Mouse (Mus musculus) MEL (cell line): ENCODE measurements around the gene Adamtsl3. TPM values are rescaled to one million over a fixed set of nuclear protein-coding genes. Genes with fewer than 3 reads are reported as not detected.

Experiments
- DNase-seq: peaks from one replicate; pipeline ENCODE4 v3.0.0; 2011; ENCODE audit warnings: low read depth, low spot score
- H3K27ac ChIP-seq: 2 replicates; pipeline ENCODE4 v1.5.1; 2012; ENCODE audit warnings: low read depth, mild to moderate bottlenecking, control low read depth, low read length, moderate library complexity; ENCODE audit not compliant: control insufficient read depth
- H3K27me3 ChIP-seq, 2 experiments: fragments of 150-350 bp in 1 of 2; sonication (generic) in 1 of 2; 2 replicates each; pipeline ENCODE4 v1.6.1; 2012; ENCODE audit warnings: low read length in 2 of 2, mild to moderate bottlenecking in 2 of 2, improper control_type of control experiment in 1 of 2, moderate library complexity in 1 of 2; ENCODE audit not compliant: insufficient read depth in 2 of 2, control insufficient read depth in 1 of 2
- H3K36me3 ChIP-seq, 2 experiments: 2 replicates each; pipeline ENCODE4 v1.6.1; 2012 to 2014; ENCODE audit warnings: low read length in 2 of 2, improper control_type of control experiment in 1 of 2, inconsistent platforms in 1 of 2, mild to moderate bottlenecking in 1 of 2; ENCODE audit not compliant: insufficient read depth in 2 of 2, control insufficient read depth in 1 of 2
- H3K4me1 ChIP-seq, 2 experiments: fragments of 150-350 bp in 1 of 2; sonication (generic) in 1 of 2; 2 replicates each; pipeline ENCODE4 v1.6.1; 2012; ENCODE audit warnings: low read length in 2 of 2, improper control_type of control experiment in 1 of 2, mild to moderate bottlenecking in 1 of 2; ENCODE audit not compliant: insufficient read depth in 2 of 2, control insufficient read depth in 1 of 2
- H3K4me3 ChIP-seq, 2 experiments: fragments of 150-350 bp in 1 of 2; sonication (generic) in 1 of 2; 2 replicates each; pipeline ENCODE4 v1.5.1; 2012; ENCODE audit warnings: low read depth in 2 of 2, low read length in 2 of 2, mild to moderate bottlenecking in 2 of 2, moderate library complexity in 2 of 2, control low read depth in 1 of 2, improper control_type of control experiment in 1 of 2; ENCODE audit not compliant: control insufficient read depth in 1 of 2, insufficient read depth in 1 of 2
- H3K79me2 ChIP-seq: 2 replicates; pipeline ENCODE4 v1.6.1; 2012; ENCODE audit warnings: mild to moderate bottlenecking, low read length, moderate library complexity; ENCODE audit not compliant: control insufficient read depth, poor library complexity, insufficient read depth
- H3K9ac ChIP-seq: 2 replicates; pipeline ENCODE4 v1.6.1; 2012; ENCODE audit warnings: low read depth, mild to moderate bottlenecking, control low read depth, low read length, moderate library complexity; ENCODE audit not compliant: control insufficient read depth, poor library complexity, severe bottlenecking
- H3K9me3 ChIP-seq: fragments of 150-350 bp; sonication (generic); replicated peaks from 2 replicates; pipeline ENCODE4 v1.6.1; 2012; ENCODE audit warnings: mild to moderate bottlenecking, low read length, improper control_type of control experiment, moderate library complexity; ENCODE audit not compliant: insufficient read depth
- CHD1 ChIP-seq: IDR thresholded peaks from 2 replicates; pipeline ENCODE4 v1.6.1; 2012; ENCODE audit warnings: low read depth, mild to moderate bottlenecking, inconsistent platforms, low read length, improper control_type of control experiment
- E2F4 ChIP-seq: IDR thresholded peaks from 2 replicates; pipeline ENCODE4 v1.6.1; 2011; ENCODE audit warnings: low read depth, low read length, improper control_type of control experiment, borderline replicate concordance
- EP300 ChIP-seq, 2 experiments: IDR thresholded peaks; 2 replicates each; pipeline ENCODE4 v1.6.1; 2011; ENCODE audit warnings: improper control_type of control experiment in 2 of 2, low read length in 2 of 2, low read depth in 1 of 2, mild to moderate bottlenecking in 1 of 2
- GABPA ChIP-seq: IDR thresholded peaks from 2 replicates; pipeline ENCODE4 v1.6.1; 2012; ENCODE audit warnings: low read depth, mild to moderate bottlenecking, inconsistent platforms, low read length, improper control_type of control experiment, moderate library complexity
- HCFC1 ChIP-seq: IDR thresholded peaks from 2 replicates; pipeline ENCODE4 v1.6.1; 2012; ENCODE audit warnings: low read depth, mild to moderate bottlenecking, inconsistent platforms, low read length, improper control_type of control experiment, moderate library complexity
- KAT2A ChIP-seq: conservative IDR thresholded peaks from 2 replicates; pipeline ENCODE4 v1.6.1; 2012; ENCODE audit warnings: low read depth, low read length, improper control_type of control experiment, inconsistent platforms
- MAFK ChIP-seq: IDR thresholded peaks from 2 replicates; pipeline ENCODE4 v1.6.1; 2011; ENCODE audit warnings: low read depth, mild to moderate bottlenecking, low read length, improper control_type of control experiment, borderline replicate concordance
- MXI1 ChIP-seq: IDR thresholded peaks from 2 replicates; pipeline ENCODE4 v1.6.1; 2011; ENCODE audit warnings: mild to moderate bottlenecking, low read depth, low read length, improper control_type of control experiment
- MYB ChIP-seq: IDR thresholded peaks from 2 replicates; pipeline ENCODE4 v1.6.1; 2011; ENCODE audit warnings: mild to moderate bottlenecking, low read depth, low read length, improper control_type of control experiment
- NRF1 ChIP-seq: IDR thresholded peaks from 2 replicates; pipeline ENCODE4 v1.6.1; 2014; ENCODE audit warnings: low read depth, mild to moderate bottlenecking, inconsistent platforms, low read length, improper control_type of control experiment, moderate library complexity; ENCODE audit not compliant: poor library complexity, insufficient read depth, severe bottlenecking
- POLR2A ChIP-seq, 2 experiments: IDR thresholded peaks; 2 replicates each; pipeline ENCODE4 v1.6.1; 2011 to 2012; ENCODE audit warnings: low read length in 2 of 2, mild to moderate bottlenecking in 2 of 2, control low read depth in 1 of 2, improper control_type of control experiment in 1 of 2, low read depth in 1 of 2, moderate library complexity in 1 of 2; ENCODE audit not compliant: control insufficient read depth in 1 of 2, insufficient read depth in 1 of 2, poor library complexity in 1 of 2
- RAD21 ChIP-seq: IDR thresholded peaks from 2 replicates; pipeline ENCODE4 v1.6.1; 2011; ENCODE audit warnings: mild to moderate bottlenecking, low read depth, low read length, improper control_type of control experiment
- TBP ChIP-seq: IDR thresholded peaks from 2 replicates; pipeline ENCODE4 v1.8.0; 2011; ENCODE audit warnings: low read depth, low read length, improper control_type of control experiment
- TCF12 ChIP-seq: IDR thresholded peaks from 2 replicates; pipeline ENCODE4 v1.6.1; 2014; ENCODE audit warnings: low read depth, mild to moderate bottlenecking, inconsistent platforms, low read length, improper control_type of control experiment, moderate library complexity
- UBTF ChIP-seq: IDR thresholded peaks from 2 replicates; pipeline ENCODE4 v1.6.1; 2012; ENCODE audit warnings: low read depth, mild to moderate bottlenecking, inconsistent platforms, low read length, improper control_type of control experiment, moderate library complexity, borderline replicate concordance; ENCODE audit not compliant: insufficient read depth
- polyA plus RNA-seq, 2 experiments: library from polyadenylated mRNA; stranded (reverse) in 1 of 2; unstranded in 1 of 2; fragments of >175 nt in 1 of 2; fragments of >200 nt in 1 of 2; gene quantifications; 2 replicates each; pipeline versions ENCODE4 v1.2.1 to v1.2.4; 2012; ENCODE audit warnings: low replicate concordance in 2 of 2, low read depth in 1 of 2; ENCODE audit not compliant: insufficient read length in 2 of 2, insufficient read depth in 1 of 2, missing spikeins in 1 of 2
- total RNA-seq: library from RNA; depleted of rRNA; stranded (reverse); fragments of 300-350 nt; gene quantifications from 2 replicates; pipeline ENCODE4 v1.2.3, GENCODE M21; 2012

Gene Adamtsl3
- total and polyA plus RNA-seq, 3 experiments: not detected

GRCm38 (mm10) chr7:82361127-82361526, 25.6 kb downstream of the Adamtsl3 start:
- no peak for DNase-seq

GRCm38 (mm10) chr7:82364567-82364966, 29.1 kb downstream of the Adamtsl3 start:
- Histone ChIP-seq H3K79me2 (no peaks in the 10 kb centered on the region), H3K36me3 (no peaks in the 10 kb centered on the region), H3K27me3 (no peaks in the 10 kb centered on the region), H3K9ac (no peak overlapping the region), H3K4me3 (no peak overlapping the region), H3K9me3 (no peaks in the 10 kb centered on the region), H3K27ac (no peak overlapping the region), H3K4me1 (no peaks in the 10 kb centered on the region)
- DNase-seq: no peak
- TF ChIP-seq CHD1 (no peak), MXI1 (no peak), POLR2A (IDR thresholded peaks at IDR 0.05; ENCODE audit: control insufficient read depth in 1 of 2, insufficient read depth in 1 of 2, low read depth in 1 of 2, low read length in 2 of 2, poor library complexity in 1 of 2) (no peak), TBP (no peak), MYB (no peak), KAT2A (no peak), RAD21 (no peak), HCFC1 (no peak)

More at GRCm38 (mm10) chr7:82361127-82361526, 25.6 kb downstream of the Adamtsl3 start:
- Histone ChIP-seq H3K9me3 (no peaks in the 10 kb centered on the region), H3K27ac (no peak overlapping the region), H3K36me3 (no peaks in the 10 kb centered on the region), H3K27me3 (no peaks in the 10 kb centered on the region), H3K79me2 (no peaks in the 10 kb centered on the region), H3K4me1 (no peaks in the 10 kb centered on the region), H3K4me3 (no peak overlapping the region), H3K9ac (no peak overlapping the region)
- TF ChIP-seq EP300 (IDR thresholded peaks at IDR 0.05; ENCODE audit: low read depth in 1 of 2, low read length in 2 of 2): no peak
- no peak for TF ChIP-seq RAD21
- no peak for TF ChIP-seq MXI1
- no peak for TF ChIP-seq MAFK
- TF ChIP-seq GABPA: no peak
- no peak for TF ChIP-seq KAT2A
- TF ChIP-seq HCFC1: no peak
- TF ChIP-seq CHD1: no peak

- TF ChIP-seq UBTF: no peak
- no peak for TF ChIP-seq TCF12
- no peak for TF ChIP-seq E2F4
- TF ChIP-seq NRF1: no peak
- H3K36me3 ChIP-seq: no peaks in the 10 kb centered on the region
- H3K4me3 ChIP-seq: no peak overlapping the region
- no peak overlapping the region for H3K27ac ChIP-seq
- DNase-seq: no peak
- H3K9ac ChIP-seq: no peak overlapping the region
- no peaks in the 10 kb centered on the region for H3K4me1 ChIP-seq
- H3K9me3 ChIP-seq: no peaks in the 10 kb centered on the region
- no peaks in the 10 kb centered on the region for H3K79me2 ChIP-seq
- H3K27me3 ChIP-seq: no peaks in the 10 kb centered on the region
Observed at GRCm38 (mm10) chr7:82366056-82366455, 30.6 kb downstream of the Adamtsl3 start.
